Mouse (Mus musculus): ENCODE results near the gene Lpar2. TPM values are rescaled to one million over a fixed set of nuclear protein-coding genes. Genes with fewer than 3 reads are reported as not detected.

Lpar2 gene
- total and polyA plus RNA-seq, 3 experiments: 0.77 to 2.8 TPM; not detected in 1

DNA sequence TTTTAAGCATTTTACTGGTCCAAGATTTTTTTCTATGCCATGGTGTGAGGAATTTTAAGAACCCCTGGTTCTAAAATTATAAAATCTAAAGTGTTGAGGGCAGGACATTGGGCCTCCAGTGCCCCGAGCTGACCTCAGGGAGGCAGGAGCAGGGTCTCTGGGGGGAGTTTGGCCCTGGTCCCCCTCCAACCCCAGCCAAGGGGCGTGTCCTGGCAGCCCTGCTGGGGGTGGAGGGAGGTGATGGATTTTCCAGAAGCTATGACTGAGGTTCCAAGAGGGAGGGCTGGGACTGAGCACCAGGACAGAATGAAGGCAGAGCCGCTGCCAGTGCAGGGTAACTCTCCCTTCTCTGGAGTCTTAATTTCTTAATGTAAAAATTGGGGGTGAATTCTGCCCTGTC is 55.8 kb downstream of the Lpar2 start:
- no peaks in the 10 kb centered on the region for H3K27me3 ChIP-seq (ENCODE audit: control insufficient read depth in 1 of 2, insufficient read depth in 2 of 2, low read length in 2 of 2)
- DNase-seq (ENCODE audit: low read depth, low spot score): no peak

DNA sequence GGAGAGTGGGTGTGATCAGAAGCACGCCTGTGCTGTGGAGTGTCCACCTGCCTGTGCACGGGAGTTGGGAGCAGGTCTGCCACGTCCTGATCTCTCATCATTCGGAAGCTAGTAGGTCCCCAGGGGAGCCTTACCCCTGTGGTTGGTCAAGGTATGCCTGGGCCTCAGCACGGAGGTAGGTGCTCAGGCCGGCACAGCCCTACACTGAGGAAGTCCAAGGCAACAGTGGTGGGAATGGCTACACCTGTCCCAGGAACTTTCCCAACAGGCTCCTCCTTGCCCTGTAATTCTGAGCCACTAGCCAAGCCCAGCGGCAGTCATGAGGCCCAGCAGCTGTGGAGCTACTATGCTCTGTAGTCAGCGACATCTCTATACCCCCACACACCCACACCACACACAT is 57.4 kb downstream of the Lpar2 start:
- no peak overlapping the region for H3K9ac ChIP-seq (ENCODE audit: control insufficient read depth, low read depth, low read length, poor library complexity, severe bottlenecking)
- no peaks in the 10 kb centered on the region for H3K4me1 ChIP-seq (ENCODE audit: control insufficient read depth in 1 of 2, insufficient read depth in 2 of 2, low read length in 2 of 2)
- no peaks in the 10 kb centered on the region for H3K9me3 ChIP-seq (replicated peaks; ENCODE audit: insufficient read depth, low read length)
- no peaks in the 10 kb centered on the region for H3K36me3 ChIP-seq (ENCODE audit: control insufficient read depth in 1 of 2, insufficient read depth in 2 of 2, low read length in 2 of 2)
- H3K27me3 ChIP-seq (ENCODE audit: control insufficient read depth in 1 of 2, insufficient read depth in 2 of 2, low read length in 2 of 2): no peaks in the 10 kb centered on the region
- DNase-seq (ENCODE audit: low read depth, low spot score): no peak
- TF ChIP-seq TBP (IDR thresholded peaks at IDR 0.05; ENCODE audit: low read depth, low read length): no peak
- no peak for TF ChIP-seq SMC3 (IDR thresholded peaks at IDR 0.05; ENCODE audit: low read depth, low read length)
- TF ChIP-seq POLR2AphosphoS2 (IDR thresholded peaks at IDR 0.05; ENCODE audit: low read length): no peak
- no peak for TF ChIP-seq MAFK (IDR thresholded peaks at IDR 0.05; ENCODE audit: borderline replicate concordance, low read depth, low read length)
- TF ChIP-seq E2F4 (IDR thresholded peaks at IDR 0.05; ENCODE audit: borderline replicate concordance, low read depth, low read length): no peak
- TF ChIP-seq GATA1 (IDR thresholded peaks at IDR 0.05; ENCODE audit: low read depth, low read length): no peak
- no peak for TF ChIP-seq NELFE (IDR thresholded peaks at IDR 0.05; ENCODE audit: low read depth, low read length)
- TF ChIP-seq MAX (IDR thresholded peaks at IDR 0.05; ENCODE audit: low read length): no peak
- TF ChIP-seq MEF2A (IDR thresholded peaks at IDR 0.05; ENCODE audit: extremely low read depth, insufficient replicate concordance, low read depth, low read length, poor library complexity, severe bottlenecking): no peak
- no peaks in the 10 kb centered on the region for H3K79me2 ChIP-seq (ENCODE audit: control insufficient read depth, insufficient read depth, low read length, poor library complexity)
- H3K27ac ChIP-seq (ENCODE audit: control insufficient read depth, low read depth, low read length): no peak overlapping the region
- H3K4me3 ChIP-seq (ENCODE audit: control insufficient read depth in 1 of 2, insufficient read depth in 1 of 2, low read depth in 2 of 2, low read length in 2 of 2): no peak overlapping the region

More for the DNA sequence above, 55.8 kb downstream of the Lpar2 start:
- H3K79me2 ChIP-seq (ENCODE audit: control insufficient read depth, insufficient read depth, low read length, poor library complexity): no peaks in the 10 kb centered on the region
- TF ChIP-seq ZMIZ1 (IDR thresholded peaks at IDR 0.05; ENCODE audit: low read depth, low read length): no peak
- H3K9me3 ChIP-seq (replicated peaks; ENCODE audit: insufficient read depth, low read length): no peaks in the 10 kb centered on the region
- no peaks in the 10 kb centered on the region for H3K36me3 ChIP-seq (ENCODE audit: control insufficient read depth in 1 of 2, insufficient read depth in 2 of 2, low read length in 2 of 2)
- no peaks in the 10 kb centered on the region for H3K4me1 ChIP-seq (ENCODE audit: control insufficient read depth in 1 of 2, insufficient read depth in 2 of 2, low read length in 2 of 2)
- no peak overlapping the region for H3K9ac ChIP-seq (ENCODE audit: control insufficient read depth, low read depth, low read length, poor library complexity, severe bottlenecking)
- H3K27ac ChIP-seq (ENCODE audit: control insufficient read depth, low read depth, low read length): no peak overlapping the region
- H3K4me3 ChIP-seq (ENCODE audit: control insufficient read depth in 1 of 2, insufficient read depth in 1 of 2, low read depth in 2 of 2, low read length in 2 of 2): no peak overlapping the region

Other genes starting within 250 kb of the Lpar2 start
- gene Zfp868, start 196.9 kb upstream of the Lpar2 start, total RNA-seq (2012; rRNA removed): 11.5 and 12.7 TPM in 2 replicates
- gene Zfp868, start 196.9 kb upstream of the Lpar2 start, polyA plus RNA-seq (2012; ENCODE audit: insufficient read depth in 1 of 2, insufficient read length in 2 of 2, low read depth in 1 of 2, low replicate concordance in 2 of 2, missing spikeins in 1 of 2): 10 to 100 TPM in 1 of 2 experiments, not detected in 1; 11.3 TPM
- gene Zfp964, start 167.9 kb upstream of the Lpar2 start, total RNA-seq (2012; rRNA removed): 0.58 and 0.78 TPM in 2 replicates
- under 1 TPM in 1 of 2 experiments, not detected in 1; 0.52 TPM for gene Zfp964, start 167.9 kb upstream of the Lpar2 start, polyA plus RNA-seq (2012; ENCODE audit: insufficient read depth in 1 of 2, insufficient read length in 2 of 2, low read depth in 1 of 2, low replicate concordance in 2 of 2, missing spikeins in 1 of 2)
- gene Zfp869, start 111.7 kb upstream of the Lpar2 start, total RNA-seq (2012; rRNA removed): 15.7 and 17.9 TPM in 2 replicates
- gene Zfp869, start 111.7 kb upstream of the Lpar2 start, polyA plus RNA-seq (2012; ENCODE audit: insufficient read depth in 1 of 2, insufficient read length in 2 of 2, low read depth in 1 of 2, low replicate concordance in 2 of 2, missing spikeins in 1 of 2): 10 to 100 TPM in 1 of 2 experiments, not detected in 1; 13.0 TPM
- 0.46 and 0.65 TPM in 2 replicates for gene Zfp963, start 72.5 kb upstream of the Lpar2 start, total RNA-seq (2012; rRNA removed)
- gene Zfp963, start 72.5 kb upstream of the Lpar2 start, polyA plus RNA-seq (2012; ENCODE audit: insufficient read depth in 1 of 2, insufficient read length in 2 of 2, low read depth in 1 of 2, low replicate concordance in 2 of 2, missing spikeins in 1 of 2): under 1 TPM in 1 of 2 experiments, not detected in 1; 0.95 TPM
- gene Gm20422, start 47.5 kb upstream of the Lpar2 start, total RNA-seq (2012; rRNA removed): 0.46 TPM in 1 of 2 replicates, not detected in the other
- gene Gm20422, start 47.5 kb upstream of the Lpar2 start, polyA plus RNA-seq (2012; ENCODE audit: insufficient read depth in 1 of 2, insufficient read length in 2 of 2, low read depth in 1 of 2, low replicate concordance in 2 of 2, missing spikeins in 1 of 2): not detected
- 50.9 and 52.4 TPM in 2 replicates for gene Atp13a1, start 31.3 kb upstream of the Lpar2 start, total RNA-seq (2012; rRNA removed)
- 10 to 100 TPM in 1 of 2 experiments, not detected in 1; 83.7 TPM for gene Atp13a1, start 31.3 kb upstream of the Lpar2 start, polyA plus RNA-seq (2012; ENCODE audit: insufficient read depth in 1 of 2, insufficient read length in 2 of 2, low read depth in 1 of 2, low replicate concordance in 2 of 2, missing spikeins in 1 of 2)
- gene Zfp866, start 31.3 kb upstream of the Lpar2 start, total RNA-seq (2012; rRNA removed): 10.5 and 12.3 TPM in 2 replicates
- 10 to 100 TPM in 1 of 2 experiments, not detected in 1; 11.7 TPM for gene Zfp866, start 31.3 kb upstream of the Lpar2 start, polyA plus RNA-seq (2012; ENCODE audit: insufficient read depth in 1 of 2, insufficient read length in 2 of 2, low read depth in 1 of 2, low replicate concordance in 2 of 2, missing spikeins in 1 of 2)
- gene Gmip, start 13.8 kb upstream of the Lpar2 start, total RNA-seq (2012; rRNA removed): 21.8 and 26.0 TPM in 2 replicates
- 10 to 100 TPM in 1 of 2 experiments, not detected in 1; 52.4 TPM for gene Gmip, start 13.8 kb upstream of the Lpar2 start, polyA plus RNA-seq (2012; ENCODE audit: insufficient read depth in 1 of 2, insufficient read length in 2 of 2, low read depth in 1 of 2, low replicate concordance in 2 of 2, missing spikeins in 1 of 2)
- 7.2 and 9.3 TPM in 2 replicates for gene Pbx4, start 10.1 kb downstream of the Lpar2 start, total RNA-seq (2012; rRNA removed)
- gene Pbx4, start 10.1 kb downstream of the Lpar2 start, polyA plus RNA-seq (2012; ENCODE audit: insufficient read depth in 1 of 2, insufficient read length in 2 of 2, low read depth in 1 of 2, low replicate concordance in 2 of 2, missing spikeins in 1 of 2): 10 to 100 TPM in 1 of 2 experiments, not detected in 1; 15.6 TPM
- gene Cilp2, start 65.3 kb downstream of the Lpar2 start, total RNA-seq (2012; rRNA removed): 0.04 TPM in 1 of 2 replicates, not detected in the other
- gene Cilp2, start 65.3 kb downstream of the Lpar2 start, polyA plus RNA-seq (2012; ENCODE audit: insufficient read depth in 1 of 2, insufficient read length in 2 of 2, low read depth in 1 of 2, low replicate concordance in 2 of 2, missing spikeins in 1 of 2): under 1 TPM in 1 of 2 experiments, not detected in 1; 0.03 TPM
- 2.1 and 3.4 TPM in 2 replicates for gene Tssk6, start 79.8 kb downstream of the Lpar2 start, total RNA-seq (2012; rRNA removed)
- 1 to 10 TPM in 1 of 2 experiments, not detected in 1; 3.8 TPM for gene Tssk6, start 79.8 kb downstream of the Lpar2 start, polyA plus RNA-seq (2012; ENCODE audit: insufficient read depth in 1 of 2, insufficient read length in 2 of 2, low read depth in 1 of 2, low replicate concordance in 2 of 2, missing spikeins in 1 of 2)
- gene Ndufa13, start 80.1 kb downstream of the Lpar2 start, total RNA-seq (2012; rRNA removed): 114 and 122 TPM in 2 replicates
- 10 to 100 TPM in 1 of 2 experiments, not detected in 1; 97.7 TPM for gene Ndufa13, start 80.1 kb downstream of the Lpar2 start, polyA plus RNA-seq (2012; ENCODE audit: insufficient read depth in 1 of 2, insufficient read length in 2 of 2, low read depth in 1 of 2, low replicate concordance in 2 of 2, missing spikeins in 1 of 2)
- gene Yjefn3, start 80.3 kb downstream of the Lpar2 start, total RNA-seq (2012; rRNA removed): 1.2 and 8.2 TPM in 2 replicates
- 1 to 10 TPM in 1 of 2 experiments, not detected in 1; 5.3 TPM for gene Yjefn3, start 80.3 kb downstream of the Lpar2 start, polyA plus RNA-seq (2012; ENCODE audit: insufficient read depth in 1 of 2, insufficient read length in 2 of 2, low read depth in 1 of 2, low replicate concordance in 2 of 2, missing spikeins in 1 of 2)
- 101 and 111 TPM in 2 replicates for gene Gatad2a, start 174.0 kb downstream of the Lpar2 start, total RNA-seq (2012; rRNA removed)
- 100 to 1,000 TPM in 1 of 2 experiments, 10 to 100 TPM in 1; 38.0 to 129 TPM for gene Gatad2a, start 174.0 kb downstream of the Lpar2 start, polyA plus RNA-seq (2012; ENCODE audit: insufficient read depth in 1 of 2, insufficient read length in 2 of 2, low read depth in 1 of 2, low replicate concordance in 2 of 2, missing spikeins in 1 of 2)
- gene Mau2, start 220.3 kb downstream of the Lpar2 start, total RNA-seq (2012; rRNA removed): 39.0 and 39.2 TPM in 2 replicates
- 10 to 100 TPM in 1 of 2 experiments, not detected in 1; 43.4 TPM for gene Mau2, start 220.3 kb downstream of the Lpar2 start, polyA plus RNA-seq (2012; ENCODE audit: insufficient read depth in 1 of 2, insufficient read length in 2 of 2, low read depth in 1 of 2, low replicate concordance in 2 of 2, missing spikeins in 1 of 2)
- gene Sugp1, start 220.4 kb downstream of the Lpar2 start, total RNA-seq (2012; rRNA removed): 27.1 and 29.9 TPM in 2 replicates
- gene Sugp1, start 220.4 kb downstream of the Lpar2 start, polyA plus RNA-seq (2012; ENCODE audit: insufficient read depth in 1 of 2, insufficient read length in 2 of 2, low read depth in 1 of 2, low replicate concordance in 2 of 2, missing spikeins in 1 of 2): 10 to 100 TPM in 1 of 2 experiments, not detected in 1; 45.5 TPM

All from MEL (cell line).